Mouse (Mus musculus) ES-E14 (cell line): ENCODE data around the gene Ces2b. TPM values are rescaled to one million over a fixed set of nuclear protein-coding genes. Genes with fewer than 3 reads are reported as not detected.
"Not testable (repeated sequence)": the region's sequence is repeated elsewhere in the genome, so short reads cannot be mapped to it uniquely, and the experiment has no call there.

ENCODE experiments used
- DNase-seq: peaks from one replicate; pipeline ENCODE4 v3.0.0-alpha.2; 2013; ENCODE audit warnings: low read depth, low spot score
- H3K27ac ChIP-seq: 2 replicates; pipeline ENCODE4 v1.5.1; 2012; ENCODE audit warnings: low read depth, mild to moderate bottlenecking, low read length, moderate library complexity, mixed read lengths; ENCODE audit not compliant: poor library complexity, insufficient read depth, severe bottlenecking
- H3K36me3 ChIP-seq: 2 replicates; pipeline ENCODE4 v1.6.1; 2012; ENCODE audit warnings: mild to moderate bottlenecking, low read length, moderate library complexity, mixed read lengths; ENCODE audit not compliant: control insufficient read depth, poor library complexity, insufficient read depth, severe bottlenecking
- H3K4me1 ChIP-seq, 2 experiments: fragments of 150-350 bp in 1 of 2; sonication (generic) in 1 of 2; 2 replicates each; pipeline ENCODE4 v1.6.1; 2012; ENCODE audit warnings: low read length in 2 of 2, mild to moderate bottlenecking in 1 of 2, mixed read lengths in 1 of 2; ENCODE audit not compliant: control insufficient read depth in 2 of 2, insufficient read depth in 2 of 2, poor library complexity in 1 of 2
- H3K4me3 ChIP-seq, 2 experiments: fragments of 150-350 bp in 1 of 2; sonication (generic) in 1 of 2; 2 replicates each; pipeline ENCODE4 v1.5.1; 2012; ENCODE audit warnings: low read length in 2 of 2, low read depth in 1 of 2, mild to moderate bottlenecking in 1 of 2, mixed read lengths in 1 of 2; ENCODE audit not compliant: insufficient read depth in 1 of 2, poor library complexity in 1 of 2, severe bottlenecking in 1 of 2
- H3K9ac ChIP-seq: 2 replicates; pipeline ENCODE4 v1.6.1; 2012; ENCODE audit warnings: low read depth, mild to moderate bottlenecking, low read length, mixed read lengths; ENCODE audit not compliant: poor library complexity, insufficient read depth, severe bottlenecking
- H3K9me3 ChIP-seq: fragments of 150-350 bp; sonication (generic); 2 replicates; pipeline ENCODE4 v1.6.1; 2012; ENCODE audit warnings: low read depth, mild to moderate bottlenecking, low read length; ENCODE audit not compliant: control insufficient read depth, insufficient read depth
- CHD2 ChIP-seq: IDR thresholded peaks from 2 replicates; pipeline ENCODE4 v1.6.1; 2014; ENCODE audit warnings: mild to moderate bottlenecking, low read depth, low read length, inconsistent platforms
- HCFC1 ChIP-seq: IDR thresholded peaks from 2 replicates; pipeline ENCODE4 v1.6.1; 2012; ENCODE audit warnings: low read length, inconsistent platforms, borderline replicate concordance; ENCODE audit not compliant: insufficient read depth
- MAFK ChIP-seq: IDR thresholded peaks from 2 replicates; pipeline ENCODE4 v1.6.1; 2014; ENCODE audit warnings: mild to moderate bottlenecking, low read depth, low read length, inconsistent platforms; ENCODE audit not compliant: insufficient read depth
- ZC3H11A ChIP-seq: IDR thresholded peaks from 2 replicates; pipeline ENCODE4 v1.6.1; 2012; ENCODE audit warnings: low read depth, mild to moderate bottlenecking, inconsistent platforms, low read length, borderline replicate concordance
- ZNF384 ChIP-seq: IDR thresholded peaks from 2 replicates; pipeline ENCODE4 v1.6.1; 2012; ENCODE audit warnings: low read depth, low read length, inconsistent platforms
- in situ Hi-C, 2 experiments: fragments of 600-800 bp; cut with MboI; formaldehyde crosslinking; loops; one replicate each; pipeline ENCODE4 v1.15.1; 2025; ENCODE audit warnings: low sequenced_read_pairs in 2 of 2, inconsistent platforms in 1 of 2; ENCODE audit not compliant: unreplicated experiment in 2 of 2
- total RNA-seq: library from RNA; depleted of rRNA; stranded (reverse); fragments of 300-350 nt; gene quantifications from 2 replicates; pipeline ENCODE4 v1.2.3, GENCODE M21; 2012; rRNA removed

Ces2b gene
- total RNA-seq, 1 experiment, result not detected

GRCm38 (mm10) chr8:104847741-104848462 is 16.5 kb downstream of the Ces2b start:
- no peaks in the 10 kb centered on the region for H3K36me3 ChIP-seq
- no peaks in the 10 kb centered on the region for H3K4me1 ChIP-seq
- no peak for DNase-seq
- TF ChIP-seq MAFK (no peak), HCFC1 (no peak), ZC3H11A (no peak), ZNF384 (no peak), CHD2 (no peak)
- no peaks in the 10 kb centered on the region for H3K9me3 ChIP-seq
- H3K27ac ChIP-seq, result no peak overlapping the region
- H3K9ac ChIP-seq, result no peak overlapping the region
- H3K4me3 ChIP-seq, result no peak overlapping the region
- in situ Hi-C loops, result no loop called here

DNA sequence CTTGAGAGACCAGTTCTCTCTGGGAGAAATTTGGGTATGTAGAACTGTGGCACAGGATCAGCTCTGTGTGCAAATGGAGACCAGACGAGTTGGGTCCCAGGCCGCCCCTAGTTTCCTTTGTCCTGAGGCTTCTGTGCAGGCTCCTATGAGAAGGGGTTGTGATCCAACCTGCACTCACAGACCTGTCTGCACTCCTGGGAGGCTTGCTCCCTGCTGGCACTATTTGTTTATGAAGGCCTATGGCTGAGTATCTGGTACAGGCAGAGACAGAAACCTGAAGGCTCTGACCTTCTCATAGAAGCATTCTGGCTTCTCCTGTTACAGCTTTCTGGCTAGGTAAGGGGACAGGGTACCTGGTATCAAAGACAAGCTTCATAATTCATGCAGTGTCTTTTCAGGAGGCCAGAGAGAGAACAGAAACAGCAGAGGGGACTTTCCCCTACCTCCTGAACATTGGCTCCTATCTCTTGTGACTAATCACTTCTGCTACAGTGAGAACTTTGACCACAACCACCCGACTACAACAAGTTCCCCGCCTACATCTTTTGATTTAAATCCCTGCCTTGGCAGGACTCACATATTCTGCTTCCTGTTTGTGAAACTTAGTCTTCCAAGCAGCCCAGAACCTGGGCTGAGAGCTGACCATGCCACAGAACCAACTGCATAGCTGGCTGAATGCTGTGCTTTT is 35.6 kb downstream of the Ces2b start:
- DNase-seq, H3K36me3 ChIP-seq, H3K4me1 ChIP-seq, in situ Hi-C loops, H3K9ac ChIP-seq, H3K9me3 ChIP-seq, H3K27ac ChIP-seq, H3K4me3 ChIP-seq: not testable (repeated sequence)

- H3K9ac ChIP-seq, H3K4me3 ChIP-seq, H3K4me1 ChIP-seq, H3K36me3 ChIP-seq, H3K9me3 ChIP-seq, H3K27ac ChIP-seq, in situ Hi-C loops, DNase-seq: not testable (repeated sequence)
Measured at GRCm38 (mm10) chr8:104868876-104869275, 37.5 kb downstream of the Ces2b start.

- H3K36me3 ChIP-seq, H3K4me3 ChIP-seq, DNase-seq, H3K9me3 ChIP-seq, in situ Hi-C loops, H3K9ac ChIP-seq, H3K27ac ChIP-seq, H3K4me1 ChIP-seq: not testable (repeated sequence)
Measured at GRCm38 (mm10) chr8:104886223-104886926, 55.0 kb downstream of the Ces2b start.

Other genes starting within 250 kb of the Ces2b start
- gene Pdp2, start 240.1 kb upstream of the Ces2b start, total RNA-seq, result 11.2 and 13.5 TPM in 2 replicates
- not detected in 2 replicates for gene Cdh16, start 207.2 kb upstream of the Ces2b start, total RNA-seq
- 2.7 and 3.4 TPM in 2 replicates for gene Rrad, start 200.2 kb upstream of the Ces2b start, total RNA-seq
- gene Ciao2b, start 189.6 kb upstream of the Ces2b start, total RNA-seq, result 71.9 and 81.9 TPM in 2 replicates
- not detected in 2 replicates for gene Ces2a, start 97.6 kb upstream of the Ces2b start, total RNA-seq
- gene Ces2c, start 15.5 kb downstream of the Ces2b start, total RNA-seq, result not detected in 2 replicates
- 0.62 and 0.63 TPM in 2 replicates for gene Ces2e, start 94.7 kb downstream of the Ces2b start, total RNA-seq
- gene Ces2f, start 115.8 kb downstream of the Ces2b start, total RNA-seq, result not detected in 2 replicates
- 0.09 and 0.11 TPM in 2 replicates for gene Ces2g, start 130.1 kb downstream of the Ces2b start, total RNA-seq
- gene Ces2h, start 169.3 kb downstream of the Ces2b start, total RNA-seq, result not detected in 2 replicates
- not detected in 2 replicates for gene Ces3a, start 217.0 kb downstream of the Ces2b start, total RNA-seq